Mouse (Mus musculus): ENCODE results near the gene Klf6. TPM values are rescaled to one million over a fixed set of nuclear protein-coding genes. Genes with fewer than 3 reads are reported as not detected.

The Klf6 gene
- polyA plus RNA-seq, 1 experiment from 2014 or later, result 79.0 TPM

DNA sequence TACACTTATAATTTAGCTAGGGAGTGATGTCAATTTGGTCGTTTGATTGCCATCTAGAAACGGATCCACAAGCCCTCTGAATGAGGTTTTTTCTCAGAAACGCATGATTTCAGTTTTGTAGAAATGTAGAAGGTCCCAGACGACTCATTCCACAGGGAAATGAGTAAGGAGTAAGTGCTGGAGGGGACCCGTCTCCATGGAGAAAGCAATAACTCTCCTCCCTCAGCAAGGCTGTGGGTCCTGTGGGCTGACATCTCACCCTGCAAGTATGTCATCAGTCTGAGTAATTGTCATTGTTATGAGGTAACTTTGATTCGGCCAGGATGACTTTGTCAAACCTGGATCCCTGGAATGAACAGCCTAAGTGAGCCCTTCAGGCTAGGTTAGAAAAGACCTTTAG is 4.8 kb downstream of the Klf6 start:
- no peaks in the 10 kb centered on the region for H3K27me3 ChIP-seq
- H3K36me3 ChIP-seq, result peaks cover 36% of the 10 kb centered on the region
- H3K9me3 ChIP-seq, result no peaks in the 10 kb centered on the region
- no peak overlapping the region for H3K9ac ChIP-seq (replicated peaks)
- H3K4me3 ChIP-seq, result no peak overlapping the region
- H3K27ac ChIP-seq (replicated peaks), result no peak overlapping the region
- WGBS, result 85% methylated on average over 6 of the region's 6 CpGs
- peaks cover 47% of the 10 kb centered on the region for H3K4me1 ChIP-seq
- no peak for ATAC-seq (replicated peaks)
- peak overlapping the region; percentile 51; the same call in 1 of the 2 replicates for H3K4me2 ChIP-seq (replicated peaks)

DNA sequence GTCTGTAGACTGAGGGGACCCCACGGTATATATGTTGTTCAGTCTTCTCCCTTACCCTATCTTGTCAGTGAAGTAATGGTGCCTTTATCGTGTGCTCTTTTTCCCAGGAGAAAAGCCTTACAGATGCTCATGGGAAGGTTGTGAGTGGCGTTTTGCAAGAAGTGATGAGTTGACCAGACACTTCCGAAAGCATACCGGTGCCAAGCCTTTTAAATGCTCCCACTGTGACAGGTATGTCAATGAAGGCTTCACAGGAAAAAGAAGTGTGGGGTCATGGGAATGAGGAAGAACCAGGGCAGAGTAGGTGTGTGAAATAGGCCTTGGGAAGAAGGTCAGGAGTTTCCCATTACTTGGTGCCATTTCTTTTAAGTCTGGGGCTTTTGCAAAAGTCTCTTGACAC is 5.2 kb downstream of the Klf6 start:
- H3K4me2 ChIP-seq (replicated peaks), result no peak overlapping the region
- no peaks in the 10 kb centered on the region for H3K9me3 ChIP-seq
- no peak overlapping the region for H3K4me3 ChIP-seq
- 91% methylated on average over 5 of the region's 5 CpGs for WGBS
- H3K36me3 ChIP-seq, result peaks cover 36% of the 10 kb centered on the region
- H3K27ac ChIP-seq (replicated peaks), result no peak overlapping the region
- no peak for ATAC-seq (replicated peaks)
- peaks cover 47% of the 10 kb centered on the region for H3K4me1 ChIP-seq
- no peak overlapping the region for H3K9ac ChIP-seq (replicated peaks)
- H3K27me3 ChIP-seq, result no peaks in the 10 kb centered on the region

DNA sequence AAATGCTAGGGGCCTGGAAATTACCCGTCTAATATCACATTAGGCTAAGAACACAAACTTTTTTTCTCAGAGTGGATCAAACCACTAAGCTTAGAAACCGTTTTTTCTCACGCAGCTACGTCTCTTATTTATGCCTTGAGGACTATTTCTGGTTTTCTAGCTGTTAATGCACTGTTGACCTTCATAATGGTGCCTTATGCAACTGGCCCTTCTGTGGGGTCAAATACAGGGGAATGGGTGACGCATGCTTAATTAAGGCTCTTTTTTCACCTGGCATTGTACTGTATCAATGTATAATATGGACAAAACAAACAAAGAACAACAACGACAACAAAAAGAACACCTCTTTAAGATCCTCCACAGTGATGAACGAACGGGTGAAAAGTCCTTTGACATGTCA is 7.1 kb downstream of the Klf6 start:
- Histone ChIP-seq H3K9ac (replicated peaks) (no peak overlapping the region), H3K4me1 (peaks cover 44% of the 10 kb centered on the region), H3K9me3 (no peaks in the 10 kb centered on the region), H3K36me3 (peaks cover 36% of the 10 kb centered on the region), H3K27ac (replicated peaks) (no peak overlapping the region), H3K4me2 (replicated peaks) (no peak overlapping the region), H3K27me3 (no peaks in the 10 kb centered on the region), H3K4me3 (no peak overlapping the region)
- 72% methylated on average over 8 of the region's 8 CpGs for WGBS
- ATAC-seq (replicated peaks), result no peak

DNA sequence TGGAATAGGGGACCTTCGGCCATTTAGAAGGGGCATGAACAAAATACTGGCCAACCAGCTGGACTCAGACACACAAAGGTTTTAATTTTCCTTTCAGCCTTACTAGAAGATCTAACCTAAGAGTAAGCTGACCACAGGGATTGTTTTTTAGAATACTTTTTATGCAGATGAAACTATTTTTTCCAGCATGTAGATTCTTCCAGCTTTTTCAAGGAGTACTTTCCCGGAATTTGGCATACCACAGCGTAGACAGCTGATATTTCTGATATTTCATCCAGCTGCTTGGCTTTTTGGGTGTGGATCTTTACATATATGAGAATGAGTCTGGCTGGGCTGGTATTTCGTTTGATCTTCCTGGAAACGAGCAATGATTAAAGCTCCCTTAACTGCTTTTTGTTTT is 8.2 kb downstream of the Klf6 start:
- Histone ChIP-seq H3K4me3 (no peak overlapping the region), H3K27ac (replicated peaks) (0 out of 2 replicates have a peak overlapping the region, but pooled peaks have one; percentile 19), H3K36me3 (peaks cover 36% of the 10 kb centered on the region), H3K4me2 (replicated peaks) (no peak overlapping the region), H3K9me3 (no peaks in the 10 kb centered on the region), H3K27me3 (no peaks in the 10 kb centered on the region), H3K9ac (replicated peaks) (no peak overlapping the region), H3K4me1 (peaks cover 36% of the 10 kb centered on the region)
- no peak for ATAC-seq (replicated peaks)
- WGBS, result 29% methylated on average over 5 of the region's 5 CpGs

DNA sequence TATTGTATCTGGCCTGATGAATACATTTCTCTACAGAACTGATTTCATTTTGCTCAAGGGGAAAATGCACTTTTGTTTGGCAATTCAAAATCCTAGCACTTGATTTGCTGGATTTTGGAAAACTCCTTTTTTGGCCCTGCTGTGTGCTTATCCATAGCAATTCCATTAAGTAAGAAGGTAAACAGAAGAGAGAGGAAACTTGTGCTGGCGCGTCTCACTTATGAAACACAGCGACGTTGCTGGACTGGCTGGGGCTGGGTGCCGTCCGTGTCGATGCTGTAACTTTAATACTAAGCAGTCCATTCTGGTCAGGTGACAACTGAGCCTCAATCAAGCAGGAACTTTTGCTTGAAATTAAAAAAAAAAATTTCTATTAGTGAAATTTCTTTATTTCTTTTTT is 8.6 kb downstream of the Klf6 start:
- Histone ChIP-seq H3K36me3 (peaks cover 36% of the 10 kb centered on the region), H3K4me2 (replicated peaks) (no peak overlapping the region), H3K9me3 (no peaks in the 10 kb centered on the region), H3K4me1 (peaks cover 36% of the 10 kb centered on the region), H3K27me3 (no peaks in the 10 kb centered on the region), H3K27ac (replicated peaks) (no peak overlapping the region), H3K9ac (replicated peaks) (no peak overlapping the region), H3K4me3 (no peak overlapping the region)
- ATAC-seq (replicated peaks), result 0 out of 2 replicates have a peak, but pooled peaks have one; percentile 42
- WGBS, result 10% methylated on average over 7 of the region's 7 CpGs

DNA sequence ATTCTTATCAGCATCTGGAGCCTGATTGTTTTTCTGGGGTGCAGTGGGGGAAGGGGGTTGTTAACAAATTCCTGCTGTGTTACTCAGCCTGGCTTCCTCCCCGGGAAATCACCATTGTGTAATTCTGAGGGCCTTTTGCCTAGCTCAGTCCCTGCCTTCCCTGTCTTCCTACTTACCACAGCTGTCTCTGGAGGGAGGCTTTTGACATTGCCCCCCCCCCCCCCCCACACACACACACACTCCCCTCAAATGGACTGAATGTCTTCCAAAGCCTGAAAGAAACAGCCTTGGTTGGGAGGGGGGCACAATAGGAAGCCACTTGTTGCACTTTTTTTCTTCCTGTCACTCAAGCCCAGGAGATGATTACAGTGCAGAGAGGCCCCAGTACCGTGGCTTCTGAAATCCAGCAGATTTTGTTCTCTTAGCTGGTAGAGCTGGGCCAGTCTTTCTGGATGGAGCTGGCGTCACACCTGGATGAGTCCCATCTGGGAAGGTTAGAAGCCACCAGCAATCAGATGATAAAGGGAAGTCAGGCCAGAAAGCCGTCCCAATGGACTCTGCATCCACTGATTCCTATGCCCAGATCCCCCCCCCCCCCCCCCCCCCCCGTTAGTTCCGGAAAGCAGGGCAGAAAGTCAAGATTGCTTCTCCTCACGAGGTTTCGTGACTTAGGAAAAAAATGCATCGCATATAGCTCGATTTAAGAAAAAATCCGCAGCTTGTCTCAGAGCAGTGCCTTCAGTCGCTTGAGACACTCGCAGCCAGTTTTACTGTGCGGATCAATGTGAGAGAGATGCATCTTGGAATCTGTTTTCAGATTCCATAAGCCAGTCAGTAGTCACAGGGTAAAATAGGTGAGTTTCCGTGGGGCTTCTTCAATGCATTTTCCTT is 9.3 kb downstream of the Klf6 start:
- H3K9me3 ChIP-seq, result no peaks in the 10 kb centered on the region
- no peak overlapping the region for H3K9ac ChIP-seq (replicated peaks)
- no peaks in the 10 kb centered on the region for H3K27me3 ChIP-seq
- no peak overlapping the region for H3K4me3 ChIP-seq
- peak; percentile 62 for ATAC-seq (replicated peaks)
- no peak overlapping the region for H3K4me2 ChIP-seq (replicated peaks)
- peaks cover 29% of the 10 kb centered on the region for H3K36me3 ChIP-seq
- 23% methylated on average over 14 of the region's 15 CpGs for WGBS
- H3K27ac ChIP-seq (replicated peaks), result no peak overlapping the region
- peaks cover 29% of the 10 kb centered on the region for H3K4me1 ChIP-seq

DNA sequence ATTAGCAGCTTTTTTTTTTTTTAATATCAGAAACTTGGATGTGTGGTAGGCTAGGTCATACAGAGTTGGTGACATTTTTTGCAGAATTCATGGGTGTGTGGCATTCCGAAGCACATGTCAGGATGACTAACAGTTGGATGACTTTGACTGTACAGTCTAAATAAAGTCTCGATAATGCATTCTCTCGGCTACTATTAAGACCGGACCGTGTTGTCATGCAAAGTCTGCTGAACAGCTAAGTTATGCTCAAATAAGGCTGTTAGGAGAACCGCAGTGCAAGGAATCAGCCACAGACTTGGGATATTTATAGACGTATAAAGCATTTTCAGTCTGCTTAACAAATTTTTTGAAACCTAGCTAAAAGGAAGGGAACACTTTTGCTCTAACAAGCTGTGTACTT is 10.1 kb downstream of the Klf6 start:
- H3K9ac ChIP-seq (replicated peaks), result no peak overlapping the region
- H3K4me3 ChIP-seq, result no peak overlapping the region
- no peak overlapping the region for H3K4me2 ChIP-seq (replicated peaks)
- H3K9me3 ChIP-seq, result no peaks in the 10 kb centered on the region
- no peak overlapping the region for H3K27ac ChIP-seq (replicated peaks)
- peaks cover 23% of the 10 kb centered on the region for H3K36me3 ChIP-seq
- WGBS, result 61% methylated on average over 7 of the region's 7 CpGs
- H3K27me3 ChIP-seq, result no peaks in the 10 kb centered on the region
- peaks cover 21% of the 10 kb centered on the region for H3K4me1 ChIP-seq
- ATAC-seq (replicated peaks), result no peak

DNA sequence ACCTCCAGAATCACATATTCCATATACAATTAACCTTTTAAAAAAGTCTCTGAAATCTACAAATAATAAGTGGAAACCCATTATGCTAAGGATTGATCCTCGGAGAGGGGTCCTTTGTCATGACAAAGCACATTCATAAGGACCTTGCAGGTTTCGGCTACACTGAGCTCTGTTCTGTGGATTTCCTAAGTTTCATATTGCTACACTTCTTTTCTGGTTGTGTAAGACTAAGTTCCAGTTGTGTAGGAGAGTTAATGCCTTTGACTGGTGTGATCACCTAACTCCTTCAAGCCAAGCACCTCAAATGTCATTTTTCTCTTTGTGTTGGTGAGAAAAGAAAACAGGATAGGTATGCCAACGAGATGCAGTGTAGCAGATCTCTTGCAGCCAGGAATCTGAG is 12.4 kb downstream of the Klf6 start:
- Histone ChIP-seq H3K4me1 (peaks cover 17% of the 10 kb centered on the region), H3K27me3 (no peaks in the 10 kb centered on the region), H3K9ac (replicated peaks) (no peak overlapping the region), H3K27ac (replicated peaks) (no peak overlapping the region), H3K4me2 (replicated peaks) (no peak overlapping the region), H3K4me3 (no peak overlapping the region), H3K36me3 (peaks cover under 1% of the 10 kb centered on the region), H3K9me3 (no peaks in the 10 kb centered on the region)
- no peak for ATAC-seq (replicated peaks)
- 72% methylated on average over 3 of the region's 3 CpGs for WGBS

DNA sequence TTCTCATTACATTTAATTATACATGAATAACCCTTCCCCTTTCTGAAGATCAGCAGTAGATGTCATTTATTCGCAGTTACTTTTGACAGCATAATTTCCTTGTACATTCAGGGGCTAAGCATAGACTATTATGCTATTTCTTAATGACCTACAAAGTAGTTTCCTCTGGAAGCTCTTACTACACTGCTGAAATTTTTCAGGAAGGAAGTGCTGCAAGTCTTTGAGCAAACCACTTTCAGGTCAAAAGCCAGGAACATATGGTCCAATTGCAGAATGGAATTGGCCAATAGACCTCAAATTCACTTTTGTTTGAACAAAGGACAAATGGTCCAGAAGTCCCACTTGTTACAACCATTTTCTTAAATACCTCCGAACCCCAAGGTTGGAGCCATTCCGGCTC is 14.2 kb downstream of the Klf6 start:
- Histone ChIP-seq H3K9me3 (no peaks in the 10 kb centered on the region), H3K9ac (replicated peaks) (no peak overlapping the region), H3K4me3 (no peak overlapping the region), H3K36me3 (no peaks in the 10 kb centered on the region), H3K27me3 (no peaks in the 10 kb centered on the region), H3K27ac (replicated peaks) (no peak overlapping the region), H3K4me1 (peaks cover 6% of the 10 kb centered on the region), H3K4me2 (replicated peaks) (no peak overlapping the region)
- ATAC-seq (replicated peaks), result no peak
- 89% methylated on average over 3 of the region's 3 CpGs for WGBS

DNA sequence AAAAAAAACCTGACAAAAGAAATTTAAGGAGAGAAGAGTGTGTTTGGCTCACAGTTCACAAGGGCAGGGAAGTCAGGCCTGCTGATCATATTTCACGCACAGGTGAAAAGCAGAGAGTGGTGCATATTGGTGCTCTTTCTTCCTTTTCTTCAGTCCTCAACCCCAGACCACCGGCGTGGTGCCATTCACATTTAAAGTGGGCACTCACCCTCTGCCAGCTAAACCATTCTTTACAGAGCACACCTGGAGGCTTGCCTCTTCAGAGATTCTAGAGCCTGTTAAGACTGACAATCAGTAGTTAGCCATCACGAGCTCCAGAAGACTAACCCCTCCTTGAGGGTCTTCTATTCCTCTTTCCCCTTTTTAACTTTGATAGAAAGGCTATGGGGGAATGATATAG is 17.5 kb downstream of the Klf6 start:
- no peak for ATAC-seq (replicated peaks)
- H3K27me3 ChIP-seq, result no peaks in the 10 kb centered on the region
- no peak overlapping the region for H3K9ac ChIP-seq (replicated peaks)
- no peaks in the 10 kb centered on the region for H3K36me3 ChIP-seq
- no peak overlapping the region for H3K27ac ChIP-seq (replicated peaks)
- WGBS, result 56% methylated on average over 4 of the region's 4 CpGs
- no peaks in the 10 kb centered on the region for H3K4me1 ChIP-seq
- no peak overlapping the region for H3K4me3 ChIP-seq
- H3K9me3 ChIP-seq, result no peaks in the 10 kb centered on the region
- H3K4me2 ChIP-seq (replicated peaks), result no peak overlapping the region

DNA sequence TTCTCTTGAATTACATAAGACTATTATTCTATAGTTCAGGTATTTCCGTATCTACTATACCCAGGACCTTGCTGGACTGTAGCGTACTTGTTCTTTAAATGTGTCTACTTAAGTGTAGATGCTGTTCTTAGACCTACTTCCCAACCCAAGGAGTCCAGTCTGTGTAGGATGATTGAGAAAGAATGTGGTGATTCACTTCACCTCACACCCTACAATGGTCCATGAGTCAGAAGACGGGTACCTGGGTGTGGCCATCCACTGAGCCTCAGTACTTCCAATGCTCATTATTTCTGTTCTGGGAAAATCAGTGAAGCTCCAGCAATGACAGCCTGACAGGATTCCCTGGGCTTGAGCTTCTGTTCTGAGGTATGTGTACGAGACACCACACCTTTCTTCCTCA is 25.5 kb downstream of the Klf6 start:
- no peaks in the 10 kb centered on the region for H3K27me3 ChIP-seq
- no peaks in the 10 kb centered on the region for H3K9me3 ChIP-seq
- no peak overlapping the region for H3K9ac ChIP-seq (replicated peaks)
- no peak for ATAC-seq (replicated peaks)
- WGBS, result 94% methylated on average over 4 of the region's 4 CpGs
- no peaks in the 10 kb centered on the region for H3K4me1 ChIP-seq
- no peaks in the 10 kb centered on the region for H3K36me3 ChIP-seq
- no peak overlapping the region for H3K4me3 ChIP-seq
- H3K4me2 ChIP-seq (replicated peaks), result no peak overlapping the region
- H3K27ac ChIP-seq (replicated peaks), result no peak overlapping the region

DNA sequence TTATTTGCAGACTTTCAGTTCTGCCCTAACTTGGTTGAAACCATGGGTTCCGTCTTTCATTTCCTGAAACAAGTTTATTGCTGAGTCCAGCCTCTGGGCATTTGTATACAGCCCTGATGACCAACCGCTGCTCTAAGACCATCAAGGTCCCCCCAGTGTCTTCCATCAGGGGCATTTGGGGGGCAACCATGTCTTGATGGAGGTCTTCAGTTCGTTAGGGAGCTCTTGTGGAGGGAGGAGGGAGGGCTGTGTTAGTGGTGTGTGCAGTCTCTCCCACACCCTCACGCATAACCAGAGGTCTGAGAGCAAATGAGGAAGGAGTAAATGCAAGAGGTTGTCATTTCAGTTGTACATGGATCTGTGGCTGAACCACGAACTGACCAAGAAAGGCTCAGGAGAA is 26.9 kb downstream of the Klf6 start:
- H3K27ac ChIP-seq (replicated peaks), result no peak overlapping the region
- no peaks in the 10 kb centered on the region for H3K9me3 ChIP-seq
- H3K9ac ChIP-seq (replicated peaks), result no peak overlapping the region
- no peak overlapping the region for H3K4me2 ChIP-seq (replicated peaks)
- no peaks in the 10 kb centered on the region for H3K4me1 ChIP-seq
- WGBS, result 81% methylated on average over 5 of the region's 5 CpGs
- ATAC-seq (replicated peaks), result no peak
- no peak overlapping the region for H3K4me3 ChIP-seq
- no peaks in the 10 kb centered on the region for H3K36me3 ChIP-seq
- H3K27me3 ChIP-seq, result no peaks in the 10 kb centered on the region

DNA sequence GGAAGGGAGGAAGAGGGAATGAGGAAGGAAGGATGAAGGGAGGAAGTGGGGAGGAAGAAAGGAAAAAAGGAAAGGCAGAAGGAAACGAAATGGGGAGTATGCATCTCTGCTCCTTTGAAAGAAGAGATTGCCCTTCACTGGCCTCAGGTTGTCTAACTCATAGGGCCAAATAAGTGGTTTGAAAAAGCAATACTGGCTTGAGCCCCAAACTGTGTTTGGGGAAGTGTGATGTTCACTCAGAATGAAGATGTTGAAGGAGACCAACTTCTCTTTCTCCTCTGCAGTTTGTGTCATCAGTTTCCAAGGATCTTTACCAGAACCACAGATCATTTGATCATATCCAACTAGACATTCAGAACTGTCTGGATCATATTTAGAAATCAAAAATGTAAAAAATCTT is 27.4 kb downstream of the Klf6 start:
- H3K36me3 ChIP-seq, result no peaks in the 10 kb centered on the region
- H3K9ac ChIP-seq (replicated peaks), result no peak overlapping the region
- no peaks in the 10 kb centered on the region for H3K4me1 ChIP-seq
- ATAC-seq (replicated peaks), result no peak
- no peaks in the 10 kb centered on the region for H3K9me3 ChIP-seq
- WGBS, result 82% methylated on average over 1 of the region's 1 CpGs
- H3K4me3 ChIP-seq, result no peak overlapping the region
- no peak overlapping the region for H3K27ac ChIP-seq (replicated peaks)
- no peaks in the 10 kb centered on the region for H3K27me3 ChIP-seq
- no peak overlapping the region for H3K4me2 ChIP-seq (replicated peaks)
